Mouse (Mus musculus) C2C12 (cell line): ENCODE data around the gene Nfatc4. TPM values are rescaled to one million over a fixed set of nuclear protein-coding genes. Genes with fewer than 3 reads are reported as not detected.
A peak's percentile ranks its signal among the peaks of the same experiment; 100 is the strongest.

Source experiments
- H3K27me3 ChIP-seq: one replicate; pipeline ENCODE4 v1.6.1; 2011; ENCODE audit not compliant: control insufficient read depth, insufficient read depth, insufficient read length
- H3K36me3 ChIP-seq: one replicate; pipeline ENCODE4 v1.6.1; 2011; ENCODE audit not compliant: control insufficient read depth, insufficient read depth
- H3K4me3 ChIP-seq: one replicate; pipeline ENCODE4 v1.5.1; 2011; ENCODE audit warnings: mild to moderate bottlenecking, control low read depth; ENCODE audit not compliant: poor library complexity, insufficient read depth, severe bottlenecking
- H3K79me2 ChIP-seq: one replicate; pipeline ENCODE4 v1.6.1; 2011; ENCODE audit not compliant: control insufficient read depth, insufficient read depth
- H3K79me3 ChIP-seq: one replicate; pipeline ENCODE4 v1.6.1; 2011; ENCODE audit warnings: low read depth, control low read depth
- H3ac ChIP-seq: one replicate; pipeline ENCODE3; 2011; ENCODE audit warnings: low read depth; ENCODE audit not compliant: control insufficient read depth, insufficient read length
- CEBPB ChIP-seq: IDR thresholded peaks from one replicate; pipeline ENCODE4 v1.6.1; 2011; ENCODE audit warnings: low read depth, mild to moderate bottlenecking, control low read depth, moderate library complexity
- CTCF ChIP-seq: IDR thresholded peaks from one replicate; pipeline ENCODE4 v1.5.1; 2011; ENCODE audit not compliant: control insufficient read depth, insufficient read depth, insufficient read length
- FOSL1 ChIP-seq: IDR thresholded peaks from one replicate; pipeline ENCODE4 v1.8.0; 2011; ENCODE audit warnings: mild to moderate bottlenecking, low read length; ENCODE audit not compliant: poor library complexity, insufficient read depth, severe bottlenecking
- MAX ChIP-seq: IDR thresholded peaks from one replicate; pipeline ENCODE4 v1.6.1; 2011; ENCODE audit warnings: mild to moderate bottlenecking, control low read depth
- MYOD1 ChIP-seq: IDR thresholded peaks from one replicate; pipeline ENCODE4 v1.6.1; 2011; ENCODE audit warnings: low read depth; ENCODE audit not compliant: control insufficient read depth, insufficient read length
- MYOG ChIP-seq: IDR thresholded peaks from one replicate; pipeline ENCODE4 v1.6.1; 2011; ENCODE audit not compliant: control insufficient read depth, insufficient read length; ENCODE audit errors: extremely low read depth
- USF1 ChIP-seq: IDR thresholded peaks from one replicate; pipeline ENCODE4 v1.6.1; 2011; ENCODE audit warnings: low read depth, mild to moderate bottlenecking, control low read depth, moderate library complexity
- polyA plus RNA-seq: library from polyadenylated mRNA; unstranded; fragments of >200 nt; fragmentation: generic; extraction: Trizol; gene quantifications from one replicate; pipeline ENCODE4 v1.2.1, GENCODE M21; 2012; ENCODE audit warnings: missing spikeins

Nfatc4 gene
- polyA plus RNA-seq, 1 experiment, result 1.2 TPM

GRCm38 (mm10) chr14:55780736-55781135 is 42.2 kb upstream of the Nfatc4 start:
- no peak for TF ChIP-seq MAX
- no peak for TF ChIP-seq CEBPB
- no peak for TF ChIP-seq USF1
- TF ChIP-seq CTCF, result no peak
- no peak for TF ChIP-seq MYOG
- TF ChIP-seq MYOD1, result no peak
- no peak for TF ChIP-seq FOSL1
- Histone ChIP-seq H3ac (no peak overlapping the region), H3K36me3 (no peaks in the 10 kb centered on the region), H3K79me2 (no peaks in the 10 kb centered on the region), H3K4me3 (no peak overlapping the region), H3K79me3 (no peaks in the 10 kb centered on the region), H3K27me3 (no peaks in the 10 kb centered on the region)

DNA sequence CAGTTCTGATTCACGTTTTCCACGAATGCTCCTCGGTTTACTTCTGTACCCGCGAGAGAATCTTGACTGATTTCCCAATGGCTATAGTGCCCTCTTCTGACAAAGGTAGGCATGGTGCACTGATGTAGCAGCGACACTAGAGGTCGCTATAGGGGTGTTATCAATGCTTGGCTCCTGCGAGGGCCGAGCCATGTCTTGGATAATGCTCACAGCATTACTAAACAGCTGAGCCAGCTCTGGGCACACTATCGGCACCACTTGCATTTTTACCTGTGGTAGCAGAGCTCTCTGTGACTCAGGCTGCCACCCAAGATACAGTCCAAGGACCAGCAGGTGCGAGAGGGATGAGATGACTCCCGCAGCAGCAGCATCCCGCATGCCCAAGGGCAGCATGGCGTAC is 41.6 kb upstream of the Nfatc4 start:
- Histone ChIP-seq H3K79me2 (no peaks in the 10 kb centered on the region), H3K27me3 (no peaks in the 10 kb centered on the region), H3ac (no peak overlapping the region), H3K4me3 (no peak overlapping the region), H3K79me3 (no peaks in the 10 kb centered on the region), H3K36me3 (no peaks in the 10 kb centered on the region)
- TF ChIP-seq MYOG (no peak), CEBPB (peak; percentile 18), CTCF (peak; percentile 99), FOSL1 (no peak), USF1 (no peak)

- Histone ChIP-seq H3K79me3 (no peaks in the 10 kb centered on the region), H3K36me3 (no peaks in the 10 kb centered on the region), H3K79me2 (no peaks in the 10 kb centered on the region), H3K27me3 (no peaks in the 10 kb centered on the region), H3K4me3 (no peak overlapping the region), H3ac (no peak overlapping the region)
- TF ChIP-seq MAX (no peak), CTCF (no peak), MYOD1 (no peak), USF1 (no peak), FOSL1 (no peak), MYOG (no peak)
Measured at GRCm38 (mm10) chr14:55782361-55782960, 40.5 kb upstream of the Nfatc4 start.

- Histone ChIP-seq H3K36me3 (no peaks in the 10 kb centered on the region), H3K79me2 (no peaks in the 10 kb centered on the region), H3K27me3 (no peaks in the 10 kb centered on the region), H3ac (no peak overlapping the region), H3K79me3 (no peaks in the 10 kb centered on the region), H3K4me3 (no peak overlapping the region)
- no peak for TF ChIP-seq CEBPB
- no peak for TF ChIP-seq CTCF
- TF ChIP-seq USF1, result no peak
- TF ChIP-seq MYOG, result no peak
- TF ChIP-seq FOSL1, result no peak
- no peak for TF ChIP-seq MAX
- no peak for TF ChIP-seq MYOD1
Measured at GRCm38 (mm10) chr14:55783171-55783957, 39.6 kb upstream of the Nfatc4 start.

DNA sequence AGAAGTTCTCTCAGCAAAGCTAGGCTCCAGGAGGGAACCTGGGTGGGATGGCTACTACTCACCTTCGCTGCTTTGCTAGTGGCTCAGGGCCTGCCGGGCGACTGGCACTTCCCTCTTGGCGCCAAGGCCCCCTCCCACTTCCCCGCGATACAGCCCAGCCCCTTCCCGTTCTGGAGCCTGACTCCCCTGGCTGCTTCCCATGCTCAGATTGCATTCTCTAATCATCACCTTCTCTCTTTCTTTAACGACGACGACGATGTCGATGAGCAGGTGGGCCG is 39.0 kb upstream of the Nfatc4 start, which contains the start of gene Adcy4:
Gene Adcy4, minus strand, starts transcription at position 138 of the 278 bp plus-strand sequence.
- no peaks in the 10 kb centered on the region for H3K27me3 ChIP-seq
- H3K79me3 ChIP-seq, result no peaks in the 10 kb centered on the region
- no peaks in the 10 kb centered on the region for H3K36me3 ChIP-seq
- H3K4me3 ChIP-seq, result no peak within 1 kb of the TSS
- no peak for TF ChIP-seq USF1
- no peak for TF ChIP-seq CTCF
- no peak for TF ChIP-seq MYOD1
- TF ChIP-seq FOSL1, result no peak
- no peak for TF ChIP-seq MYOG
- TF ChIP-seq CEBPB, result no peak
- TF ChIP-seq MAX, result no peak
- H3ac ChIP-seq, result no peak within 1 kb of the TSS
- no peaks in the 10 kb centered on the region for H3K79me2 ChIP-seq
